Mouse (Mus musculus) intestine, embryonic 16.5 days (tissue): ENCODE measurements around the gene Pcca. TPM values are rescaled to one million over a fixed set of nuclear protein-coding genes. Genes with fewer than 3 reads are reported as not detected.

Experiments
- ATAC-seq: fragments of 200-750 bp; cut with Nextera tagmentation; 2 replicates; pipeline ENCODE4 v1.8.0; 2017; ENCODE audit warnings: moderate TSS enrichment, moderate library complexity
- H3K27ac ChIP-seq: fragments of 300-500 bp; sonication (generic); 2 replicates; pipeline ENCODE4 v1.5.1; 2014; ENCODE audit warnings: mild to moderate bottlenecking, low read length
- H3K27me3 ChIP-seq: fragments of 300-500 bp; sonication (generic); replicated peaks from 2 replicates; pipeline ENCODE4 v1.6.1; 2014; ENCODE audit warnings: low read length, control low read depth, mixed read lengths; ENCODE audit not compliant: control insufficient read depth, insufficient read depth
- H3K36me3 ChIP-seq: fragments of 300-500 bp; sonication (generic); 2 replicates; pipeline ENCODE4 v1.6.1; 2014; ENCODE audit warnings: low read length, control low read depth; ENCODE audit not compliant: control insufficient read depth, insufficient read depth
- H3K4me1 ChIP-seq: fragments of 300-500 bp; sonication (generic); 2 replicates; pipeline ENCODE4 v1.6.1; 2014; ENCODE audit warnings: low read length, control low read depth, mixed read lengths; ENCODE audit not compliant: control insufficient read depth, insufficient read depth
- H3K4me2 ChIP-seq: fragments of 300-500 bp; sonication (generic); 2 replicates; pipeline ENCODE4 v1.6.1; 2014; ENCODE audit warnings: low read depth, low read length, control low read depth
- H3K4me3 ChIP-seq: fragments of 300-500 bp; sonication (generic); 2 replicates; pipeline ENCODE4 v1.5.1; 2014; ENCODE audit warnings: mild to moderate bottlenecking, low read length
- H3K9ac ChIP-seq: fragments of 300-500 bp; sonication (generic); 2 replicates; pipeline ENCODE4 v1.6.1; 2014; ENCODE audit warnings: low read depth, low read length
- H3K9me3 ChIP-seq: fragments of 300-500 bp; sonication (generic); 2 replicates; pipeline ENCODE4 v1.6.1; 2016; ENCODE audit warnings: low read length, control low read depth; ENCODE audit not compliant: control insufficient read depth
- WGBS: fragments of 180-500 bp; shearing (Covaris S2); extraction: QIAGEN DNeasy Blood & Tissue Kit; methylation state at CpG from one replicate; pipeline ENCODE4 v1.1.7; 2014; 5-methylcytosine and 5-hydroxymethylcytosine counted together
- polyA plus RNA-seq: library from polyadenylated mRNA; unstranded; fragments of >200 nt; fragmentation: Nextera tagmentation; extraction: Ambion mirVana; gene quantifications from 2 replicates; pipeline ENCODE4 v1.2.1, GENCODE M21; 2015

The Pcca gene
- polyA plus RNA-seq, 1 experiment from 2014 or later: 17.3 TPM

- Histone ChIP-seq H3K9me3 (no peaks in the 10 kb centered on the region), H3K4me2 (no peak overlapping the region), H3K27ac (no peak overlapping the region), H3K4me1 (no peaks in the 10 kb centered on the region), H3K27me3 (no peaks in the 10 kb centered on the region), H3K36me3 (no peaks in the 10 kb centered on the region), H3K4me3 (no peak overlapping the region), H3K9ac (no peak overlapping the region)
- ATAC-seq: no peak
Measured at GRCm38 (mm10) chr14:122736806-122737205, 202.7 kb downstream of the Pcca start.

GRCm38 (mm10) chr14:122747860-122748842 is 214.0 kb downstream of the Pcca start:
- H3K27me3 ChIP-seq: no peaks in the 10 kb centered on the region
- no peak overlapping the region for H3K4me3 ChIP-seq
- no peak overlapping the region for H3K27ac ChIP-seq
- H3K4me2 ChIP-seq: no peak overlapping the region
- no peaks in the 10 kb centered on the region for H3K9me3 ChIP-seq
- no peaks in the 10 kb centered on the region for H3K4me1 ChIP-seq
- no peak for ATAC-seq
- H3K36me3 ChIP-seq: no peaks in the 10 kb centered on the region
- H3K9ac ChIP-seq: no peak overlapping the region
- WGBS: 77% methylated on average over 3 of the region's 3 CpGs

DNA sequence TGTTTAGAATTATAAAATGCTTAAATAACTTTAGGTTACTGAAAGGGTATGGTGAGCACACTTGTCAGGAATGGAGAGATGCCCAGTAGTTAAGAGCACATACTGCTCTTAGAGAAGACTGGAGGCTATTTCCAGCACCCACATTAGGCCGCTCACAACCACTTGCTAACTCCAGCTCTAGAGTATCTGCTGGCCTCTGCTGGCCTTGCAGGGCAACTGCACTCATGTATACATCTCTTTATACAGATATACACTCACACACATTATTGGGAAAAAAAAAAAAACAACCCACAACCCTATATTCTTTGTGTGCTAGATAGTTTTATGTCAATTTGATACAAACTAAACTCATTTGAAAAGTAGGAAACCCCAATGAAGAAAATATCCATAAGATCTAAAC is 217.4 kb downstream of the Pcca start:
- H3K4me3 ChIP-seq: no peak overlapping the region
- ATAC-seq: no peak
- H3K9ac ChIP-seq: no peak overlapping the region
- no peaks in the 10 kb centered on the region for H3K36me3 ChIP-seq
- no peaks in the 10 kb centered on the region for H3K9me3 ChIP-seq
- no peak overlapping the region for H3K27ac ChIP-seq
- H3K4me2 ChIP-seq: no peak overlapping the region
- H3K27me3 ChIP-seq: no peaks in the 10 kb centered on the region
- no peaks in the 10 kb centered on the region for H3K4me1 ChIP-seq
- 100% methylated on average over 1 of the region's 1 CpGs for WGBS

DNA sequence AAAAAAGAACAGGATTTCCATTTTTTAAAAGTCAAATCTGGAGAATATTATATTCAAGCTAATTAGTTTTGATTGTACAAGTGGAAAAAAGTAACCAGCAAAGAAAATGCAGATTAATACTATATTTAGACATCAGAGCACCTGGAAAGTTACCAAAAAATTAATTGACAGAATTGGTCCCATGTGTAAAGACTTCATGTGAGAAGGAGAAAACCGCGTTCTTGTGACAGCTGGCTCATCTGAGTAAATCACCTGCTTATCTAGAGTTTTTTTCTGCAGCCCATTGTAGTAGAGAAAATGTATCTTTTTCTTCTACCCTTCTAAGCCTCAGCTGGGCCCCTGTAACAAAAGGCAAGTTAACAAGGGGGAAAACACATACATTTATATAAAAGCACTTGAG is 219.2 kb downstream of the Pcca start:
- no peak for ATAC-seq
- H3K4me3 ChIP-seq: no peak overlapping the region
- H3K9me3 ChIP-seq: no peaks in the 10 kb centered on the region
- H3K27me3 ChIP-seq: no peaks in the 10 kb centered on the region
- no peaks in the 10 kb centered on the region for H3K4me1 ChIP-seq
- H3K36me3 ChIP-seq: no peaks in the 10 kb centered on the region
- WGBS: 74% methylated on average over 2 of the region's 2 CpGs
- no peak overlapping the region for H3K4me2 ChIP-seq
- H3K27ac ChIP-seq: no peak overlapping the region
- H3K9ac ChIP-seq: no peak overlapping the region

DNA sequence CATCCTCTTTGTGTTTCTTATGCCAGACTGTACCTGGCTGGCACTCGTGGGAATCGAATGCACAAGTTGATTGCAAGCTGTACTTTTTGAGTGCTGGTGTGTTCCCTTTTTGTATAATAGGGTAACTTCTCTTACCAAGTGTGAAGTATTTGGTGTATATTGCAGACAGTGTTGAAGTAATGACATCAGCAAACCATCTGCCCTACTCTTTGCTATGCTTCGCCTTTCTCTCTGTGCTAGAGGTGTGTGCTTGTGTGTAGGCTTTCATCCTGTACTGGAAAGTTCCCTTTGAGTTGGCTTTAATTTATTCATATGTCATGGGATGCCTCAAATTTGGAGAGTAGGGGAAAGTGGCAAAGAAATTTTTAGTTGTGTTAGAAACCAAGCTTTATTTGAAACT is 220.2 kb downstream of the Pcca start:
- Histone ChIP-seq H3K27ac (no peak overlapping the region), H3K4me2 (no peak overlapping the region), H3K9me3 (no peaks in the 10 kb centered on the region), H3K27me3 (no peaks in the 10 kb centered on the region), H3K4me1 (no peaks in the 10 kb centered on the region), H3K9ac (no peak overlapping the region), H3K36me3 (no peaks in the 10 kb centered on the region), H3K4me3 (no peak overlapping the region)
- 86% methylated on average over 3 of the region's 3 CpGs for WGBS
- ATAC-seq: no peak

GRCm38 (mm10) chr14:122755559-122755958 is 221.4 kb downstream of the Pcca start:
- Histone ChIP-seq H3K4me2 (no peak overlapping the region), H3K4me3 (no peak overlapping the region), H3K9me3 (no peaks in the 10 kb centered on the region), H3K27me3 (no peaks in the 10 kb centered on the region), H3K36me3 (no peaks in the 10 kb centered on the region), H3K4me1 (no peaks in the 10 kb centered on the region), H3K27ac (no peak overlapping the region), H3K9ac (no peak overlapping the region)
- 70% methylated on average over 13 of the region's 13 CpGs for WGBS
- no peak for ATAC-seq

DNA sequence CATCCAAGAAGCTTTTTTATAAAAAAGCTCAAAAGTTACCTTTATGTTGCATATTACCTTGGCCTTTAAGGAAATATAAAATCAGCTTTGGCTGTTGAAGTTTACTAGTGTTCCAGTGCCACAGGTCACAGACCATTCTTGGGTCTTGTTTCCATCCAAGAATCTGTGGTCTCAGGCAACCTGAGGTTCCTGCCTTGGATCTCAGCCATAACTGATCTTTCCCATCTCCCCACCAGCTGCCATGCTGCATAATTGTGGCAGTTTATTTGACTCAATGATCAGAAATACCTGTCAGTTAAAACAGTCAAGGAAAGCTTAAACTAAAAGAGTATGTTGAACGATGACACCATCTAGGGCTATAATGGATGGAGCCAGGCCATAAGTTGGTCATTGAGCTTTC is 222.5 kb downstream of the Pcca start:
- no peak for ATAC-seq
- Histone ChIP-seq H3K27ac (no peak overlapping the region), H3K9me3 (no peaks in the 10 kb centered on the region), H3K36me3 (no peaks in the 10 kb centered on the region), H3K4me2 (no peak overlapping the region), H3K4me1 (no peaks in the 10 kb centered on the region), H3K27me3 (no peaks in the 10 kb centered on the region), H3K9ac (no peak overlapping the region), H3K4me3 (no peak overlapping the region)
- 90% methylated on average over 1 of the region's 1 CpGs for WGBS

GRCm38 (mm10) chr14:122759890-122760289 is 225.8 kb downstream of the Pcca start:
- no peak for ATAC-seq
- Histone ChIP-seq H3K27ac (no peak overlapping the region), H3K4me1 (no peaks in the 10 kb centered on the region), H3K4me2 (no peak overlapping the region), H3K9me3 (no peaks in the 10 kb centered on the region), H3K27me3 (no peaks in the 10 kb centered on the region), H3K4me3 (no peak overlapping the region), H3K36me3 (no peaks in the 10 kb centered on the region), H3K9ac (no peak overlapping the region)
- WGBS: 64% methylated on average over 3 of the region's 3 CpGs

- Histone ChIP-seq H3K27ac (no peak overlapping the region), H3K9ac (no peak overlapping the region), H3K36me3 (no peaks in the 10 kb centered on the region), H3K27me3 (no peaks in the 10 kb centered on the region), H3K4me2 (no peak overlapping the region), H3K9me3 (no peaks in the 10 kb centered on the region), H3K4me3 (no peak overlapping the region), H3K4me1 (no peaks in the 10 kb centered on the region)
- ATAC-seq: no peak
Measured at GRCm38 (mm10) chr14:122760803-122761202, 226.7 kb downstream of the Pcca start.

DNA sequence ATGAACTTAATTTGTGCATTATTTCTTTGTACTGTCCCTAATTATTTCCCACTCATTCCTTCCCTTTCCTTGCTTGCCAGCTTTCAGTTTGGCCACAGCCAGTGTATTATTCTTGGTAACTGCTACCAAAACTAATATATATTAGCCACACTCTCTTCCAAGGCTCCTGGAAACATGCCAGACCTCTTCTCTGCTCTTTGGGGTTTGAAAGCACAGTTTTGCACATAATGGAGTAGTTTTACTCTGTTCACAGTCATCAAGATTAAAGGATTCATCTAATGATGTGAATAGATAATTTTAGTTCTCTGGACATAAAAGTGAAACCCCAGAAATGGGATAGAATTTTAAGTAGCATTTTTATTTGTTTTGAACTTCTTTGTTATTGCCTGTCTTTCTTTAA is 228.5 kb downstream of the Pcca start:
- Histone ChIP-seq H3K4me2 (no peak overlapping the region), H3K4me1 (no peaks in the 10 kb centered on the region), H3K27me3 (no peaks in the 10 kb centered on the region), H3K4me3 (no peak overlapping the region), H3K27ac (no peak overlapping the region), H3K36me3 (no peaks in the 10 kb centered on the region), H3K9me3 (no peaks in the 10 kb centered on the region), H3K9ac (no peak overlapping the region)
- ATAC-seq: no peak
